ENCODE assay signal across 18 mouse cellular contexts in genomic region chr11:107729141-107729540, GRCm38 (mm10). TPM values are rescaled to one million over a fixed set of nuclear protein-coding genes. Genes with fewer than 3 reads are reported as not detected.
DNase-seq lines count a peak whose midpoint lies in the region; ATAC-seq lines count a peak whose summit lies in the region.
"Had no signal": no experiment of that assay in that cellular context is flagged by ENCODE, and none has a peak within 500 bp of the region (broad histone marks: within the 10 kb centered on the region; RNA-seq: fewer than 3 reads in every experiment).

No protein-coding gene starts in this region.

- 77% methylated on average over 7 of the region's 7 CpGs for WGBS in heart, embryonic 11.5 days (ENCODE audit: insufficient replicate concordance)

- no peaks in the 10 kb centered on the region for H3K27me3 ChIP-seq in heart, embryonic 11.5 days (ENCODE audit: control insufficient read depth, insufficient read depth, low read length)
- H3K27me3 ChIP-seq: embryonic facial prominence, embryonic 12.5 days; forebrain, embryonic 15.5 days had no signal

- no peaks in the 10 kb centered on the region for H3K4me1 ChIP-seq in heart, embryonic 11.5 days (ENCODE audit: control insufficient read depth, insufficient read depth, low read length)
- H3K4me1 ChIP-seq: forebrain, embryonic 15.5 days had no signal

- H3K9ac ChIP-seq in heart, embryonic 11.5 days (ENCODE audit: low read depth, low read length) = no peak overlapping the region
- H3K9ac ChIP-seq: embryonic facial prominence, embryonic 12.5 days; forebrain, embryonic 15.5 days; hindbrain, embryonic 14.5 days had no signal

- no peak overlapping the region for H3K27ac ChIP-seq in heart, embryonic 11.5 days (ENCODE audit: low read depth, low read length)
- H3K27ac ChIP-seq: embryonic facial prominence, embryonic 12.5 days; forebrain, embryonic 15.5 days; hindbrain, embryonic 14.5 days had no signal

- no peak overlapping the region for H3K4me2 ChIP-seq in heart, embryonic 11.5 days
- H3K4me2 ChIP-seq: embryonic facial prominence, embryonic 12.5 days; forebrain, embryonic 15.5 days; hindbrain, embryonic 14.5 days had no signal

- no peaks in the 10 kb centered on the region for H3K9me3 ChIP-seq in heart, embryonic 11.5 days (replicated peaks; ENCODE audit: control insufficient read depth, low read length)
- H3K9me3 ChIP-seq: embryonic facial prominence, embryonic 12.5 days; forebrain, embryonic 15.5 days had no signal

- DNase-seq in adrenal gland, postnatal 14 days = peak; percentile 71
- DNase-seq in adrenal gland, postnatal 4 days (ENCODE audit: low spot score in 2 of 2) = no peak
- DNase-seq in lung, adult 18-20 months = peak; percentile 15 to 41
- no peak for DNase-seq in lung, postnatal 14 days
- peak; percentile 26 for DNase-seq in adrenal gland, postnatal 25 days
- peak; percentile 41 for DNase-seq in lung, postnatal 36 days
- DNase-seq: cerebellum, adult 11-12 months; cerebellum, adult 9-10 months; gastrocnemius, postnatal 36 days; heart, adult 11 months; heart, postnatal 10 days had no signal

- H3K36me3 ChIP-seq in heart, embryonic 11.5 days (ENCODE audit: control insufficient read depth, insufficient read depth, low read length) = no peaks in the 10 kb centered on the region

- no peak overlapping the region for H3K4me3 ChIP-seq in heart, embryonic 11.5 days (ENCODE audit: low read depth, low read length)
- H3K4me3 ChIP-seq: embryonic facial prominence, embryonic 12.5 days; forebrain, embryonic 15.5 days had no signal

- no peak for ATAC-seq in heart, embryonic 11.5 days (replicated peaks; ENCODE audit: insufficient number of reproducible peaks, low FRiP score, low TSS enrichment)
- ATAC-seq: forebrain, embryonic 15.5 days; intestine, postnatal 0 days had no signal

RNA-seq across cellular contexts. Expression of gene Cacng1, which starts 12.8 kb away (rescaled TPM):
- 0.26 TPM in 1 of 2 replicates, not detected in the other for total RNA-seq in adrenal gland, postnatal 14 days (2021)
- total RNA-seq in adrenal gland, postnatal 4 days (2021) = 10 to 100 TPM in 1 of 2 experiments, 1 to 10 TPM in 1; 2.4 to 11.1 TPM
- total RNA-seq in adrenal gland, postnatal 25 days (2021) = not detected in 2 replicates
- polyA plus RNA-seq in heart, embryonic 11.5 days (2014; fragmentation: Nextera tagmentation; extraction: Ambion mirVana) = not detected in 2 replicates
- total RNA-seq: heart, postnatal 10 days; hematopoietic stem cell, adult 5-6 weeks had no signal
- polyA plus RNA-seq: forebrain, embryonic 11.5 days had no signal

Comparison
In these comparisons a context has a peak if more than half of its experiments do, and no peak if none do; other contexts are left out.
1. DNase-seq: peak in adrenal gland, postnatal 14 days (single experiment), lung, adult 18-20 months (2 of 2), adrenal gland, postnatal 25 days (single experiment) and lung, postnatal 36 days (single experiment); none in adrenal gland, postnatal 4 days (0 of 2) and lung, postnatal 14 days (single experiment).